Mouse (Mus musculus): Measurements from ENCODE around the gene Wnt3a.
"Not testable (repeated sequence)": the region's sequence is repeated elsewhere in the genome, so short reads cannot be mapped to it uniquely, and the experiment has no call there.

Gene Wnt3a

DNA sequence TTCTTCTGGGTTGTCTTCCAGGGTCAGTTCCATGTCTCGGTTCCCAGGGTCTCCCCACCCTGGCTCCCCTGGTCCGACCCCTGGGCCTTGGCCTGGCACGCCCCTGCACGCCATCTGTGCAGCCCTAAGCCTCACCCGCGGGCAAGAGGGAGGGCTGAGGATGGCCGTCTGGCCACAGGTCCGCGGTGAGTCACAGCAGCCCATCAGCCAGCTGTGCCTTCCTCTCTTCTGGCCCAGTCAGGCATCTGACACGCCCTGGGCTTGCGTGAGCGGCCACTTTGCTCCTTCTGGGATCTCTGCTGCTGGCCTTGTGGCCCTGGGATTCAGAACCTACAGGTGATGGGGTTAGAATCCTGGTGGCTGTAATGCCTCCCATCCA lies 17.6 kb upstream of the Wnt3a start:
- no peak for DNase-seq (ENCODE audit: low read depth, low spot score)

GRCm38 (mm10) chr11:59307422-59308163 lies 17.0 kb upstream of the Wnt3a start:
- peak; percentile 68 for DNase-seq (ENCODE audit: low read depth, low spot score)

DNA sequence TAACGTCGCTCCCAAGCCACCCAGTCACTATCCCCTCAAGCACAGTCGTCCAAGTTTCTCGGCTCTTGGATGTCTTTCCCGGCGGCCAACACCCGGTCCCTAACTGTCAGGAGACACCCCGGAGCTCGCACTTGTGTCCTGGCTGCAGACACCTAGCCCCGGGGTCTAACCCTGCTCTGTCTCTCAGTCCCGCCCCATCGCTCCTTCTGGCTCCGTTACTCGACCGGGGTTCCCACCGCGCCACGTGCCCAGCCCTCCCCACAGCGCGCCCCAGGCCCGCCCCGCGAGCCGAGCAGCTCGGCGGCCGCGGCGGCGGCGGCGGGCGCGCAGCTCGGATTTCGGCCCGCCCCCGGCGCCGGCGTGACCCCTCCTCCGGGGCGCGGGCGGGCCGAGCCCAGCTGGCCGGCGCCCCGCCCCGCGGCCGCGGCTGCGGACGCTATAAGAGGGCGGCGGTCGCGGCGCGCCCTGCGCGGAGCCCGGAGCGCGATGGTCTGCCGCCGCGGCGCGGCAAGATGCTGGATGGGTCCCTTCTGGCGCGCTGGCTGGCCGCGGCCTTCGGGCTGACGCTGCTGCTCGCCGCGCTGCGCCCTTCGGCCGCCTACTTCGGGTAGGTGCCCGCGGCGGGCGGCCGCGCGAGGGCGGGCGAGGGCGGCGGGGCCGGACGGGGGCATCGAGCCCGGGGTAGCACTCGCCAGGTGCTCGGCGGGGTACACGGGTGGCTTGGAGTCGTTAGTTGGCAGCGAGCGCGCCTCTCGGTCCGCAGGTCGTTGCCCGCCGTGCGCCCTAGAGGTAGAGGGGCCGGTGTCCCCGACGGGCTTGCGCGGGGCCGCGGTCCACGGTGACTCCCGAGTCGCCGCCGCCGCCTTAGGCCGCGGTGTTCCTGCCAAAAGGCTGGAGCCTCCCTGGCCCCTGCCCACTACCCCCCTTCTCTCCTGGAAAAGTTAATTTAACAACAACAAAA lies 16.2 kb upstream of the Wnt3a start, which contains the start of gene Wnt9a:
TSS of gene Wnt9a (plus strand) at position 468 of the 961 bp plus-strand sequence.
- DNase-seq (ENCODE audit: low read depth, low spot score) = no peak

DNA sequence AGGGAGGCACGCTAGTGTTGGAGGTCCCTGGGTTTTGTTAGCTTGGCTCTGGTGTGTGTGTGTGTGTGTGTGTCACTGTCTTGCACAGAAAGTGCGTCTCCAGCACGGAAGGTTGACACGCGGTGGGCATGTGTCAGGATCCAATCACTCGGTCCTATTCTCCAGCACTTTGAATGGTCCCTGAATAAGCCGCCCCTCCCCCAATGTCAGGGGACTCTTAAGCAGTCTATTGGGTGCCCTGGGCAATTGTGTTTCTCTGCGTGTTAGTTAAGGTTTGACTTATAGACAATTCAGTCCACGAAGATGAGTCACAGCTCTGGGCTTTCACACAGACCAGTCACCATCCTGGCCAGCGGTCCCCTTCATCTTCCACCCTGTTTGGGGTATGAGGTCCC lies 15.3 kb upstream of the Wnt3a start:
- DNase-seq (ENCODE audit: low read depth, low spot score) = no peak

DNA sequence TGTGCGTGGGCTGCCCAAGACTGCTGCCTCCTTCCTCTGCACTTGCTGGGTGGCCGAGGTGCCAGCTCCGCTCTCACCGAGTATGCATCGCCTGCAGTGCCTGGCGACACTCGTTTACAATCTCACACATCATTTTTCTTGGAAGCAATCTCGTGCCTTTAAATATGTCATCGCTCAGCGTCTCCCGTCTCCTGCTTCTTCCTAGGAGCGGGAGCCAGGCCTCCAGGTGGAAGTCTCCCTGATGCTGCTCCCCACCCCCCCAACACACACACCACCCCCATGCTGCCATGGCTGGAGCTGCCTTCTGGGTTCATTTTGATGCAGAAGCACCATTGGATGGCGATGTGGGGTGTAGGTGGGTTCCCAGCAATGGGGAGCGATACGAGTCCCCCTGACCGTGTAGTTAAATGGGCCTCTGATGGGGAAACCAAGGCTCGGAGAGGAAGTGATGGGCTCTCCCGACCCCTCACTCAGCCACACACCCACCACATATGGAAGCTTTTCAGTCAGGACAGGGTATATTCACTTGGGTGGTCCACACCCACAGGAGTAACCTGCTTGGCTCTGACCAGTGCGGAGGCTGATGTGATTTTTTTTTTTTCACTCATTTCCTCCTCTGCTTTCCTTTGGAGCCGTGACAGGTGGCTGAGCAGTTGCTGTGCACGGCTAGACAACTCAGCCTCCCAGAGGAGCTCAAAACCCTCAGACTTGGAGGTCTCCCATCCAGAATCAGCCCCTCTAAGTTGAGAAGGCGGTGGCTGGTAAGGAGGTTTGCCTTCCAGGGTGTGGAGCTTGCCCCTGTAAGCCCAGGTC lies 14.7 kb upstream of the Wnt3a start:
- DNase-seq (ENCODE audit: low read depth, low spot score) = no peak

- peak; percentile 89 for DNase-seq (ENCODE audit: low read depth, low spot score)
Observed at GRCm38 (mm10) chr11:59302700-59303569, 12.4 kb upstream of the Wnt3a start.

- DNase-seq (ENCODE audit: low read depth, low spot score) = not testable (repeated sequence)
Observed at GRCm38 (mm10) chr11:59301053-59301452, 10.5 kb upstream of the Wnt3a start.

GRCm38 (mm10) chr11:59300185-59300584 lies 9.6 kb upstream of the Wnt3a start:
- DNase-seq (ENCODE audit: low read depth, low spot score) = no peak

DNA sequence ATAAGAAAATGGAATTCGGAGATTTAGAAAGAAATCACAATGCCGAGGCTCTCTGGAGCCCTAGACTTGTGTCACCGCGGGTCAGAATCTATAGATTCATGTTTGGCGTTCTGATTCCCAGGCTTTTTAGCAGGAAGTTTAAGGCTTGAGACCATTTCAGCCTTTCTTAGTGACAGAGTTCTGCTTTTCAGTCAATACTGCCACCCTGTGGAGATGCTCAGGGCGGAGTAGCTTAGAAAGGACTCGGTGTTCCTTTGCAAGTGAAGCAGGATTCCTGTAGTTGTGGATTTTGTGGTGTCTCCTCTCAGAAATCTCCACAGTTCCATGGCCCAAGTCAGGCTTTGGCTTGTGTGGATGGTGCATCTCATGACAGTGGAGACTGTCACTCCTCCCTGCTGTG lies 7.4 kb upstream of the Wnt3a start:
- DNase-seq (ENCODE audit: low read depth, low spot score) = no peak

DNA sequence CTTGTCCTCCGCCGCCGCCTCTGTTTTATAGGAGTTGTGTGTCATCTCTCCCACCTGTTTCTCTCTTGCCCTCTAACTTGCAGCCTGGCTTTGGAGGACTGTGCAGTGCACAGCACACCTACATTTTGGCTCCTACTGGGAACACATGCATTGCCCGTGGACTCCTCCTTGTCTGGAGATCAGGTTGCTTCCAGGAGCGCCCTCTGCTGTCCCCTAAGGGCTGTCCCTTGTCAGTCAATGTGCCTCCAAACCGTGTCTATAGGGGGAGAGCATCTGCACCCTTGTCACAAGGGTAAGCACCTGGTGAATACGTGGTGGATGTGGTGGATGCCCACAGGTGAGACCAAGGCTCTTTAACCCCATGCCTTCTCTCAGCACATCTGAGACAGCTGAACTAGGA lies 3.1 kb upstream of the Wnt3a start:
- DNase-seq (ENCODE audit: low read depth, low spot score) = no peak

DNA sequence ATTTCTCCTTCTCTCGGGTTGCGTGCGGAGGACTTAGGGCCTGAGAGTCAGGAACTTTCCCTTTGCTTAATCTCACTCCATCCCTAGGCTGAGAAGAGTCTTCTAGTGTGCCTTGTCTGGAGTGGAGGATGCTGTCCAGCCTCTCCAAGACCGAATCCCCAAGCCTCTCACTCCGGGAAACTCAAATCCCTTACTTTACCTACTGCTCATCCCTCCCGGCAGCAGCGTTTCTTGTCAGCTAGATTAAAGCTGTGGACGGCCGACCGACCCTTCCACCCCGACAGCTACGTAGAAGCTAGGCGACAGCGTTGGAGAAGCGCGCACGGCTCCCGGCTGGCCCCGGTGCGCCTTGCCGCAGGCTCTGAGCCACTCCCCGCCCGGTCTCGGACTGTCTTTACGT lies 846 bp downstream of the Wnt3a start:
- no peak for DNase-seq (ENCODE audit: low read depth, low spot score)

DNA sequence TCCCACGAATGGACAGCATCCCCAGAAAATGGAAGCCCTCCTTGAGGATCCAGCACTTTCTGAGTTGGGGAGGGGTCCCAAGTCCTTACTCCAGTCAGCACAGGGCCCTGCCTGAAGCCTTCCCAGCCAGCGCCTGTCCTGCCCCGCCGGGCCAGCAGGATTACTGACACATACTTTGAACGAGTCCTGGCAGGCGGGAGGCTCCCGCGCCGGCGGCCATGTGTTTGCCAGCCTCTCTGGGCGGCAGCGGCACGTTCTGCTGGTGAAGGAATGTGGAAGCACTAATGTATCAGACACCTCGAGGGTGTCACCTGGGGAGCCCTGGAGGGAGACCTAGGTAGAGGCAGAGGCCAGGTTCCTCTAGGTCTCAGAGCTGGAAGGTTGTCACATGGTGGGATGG lies 6.4 kb downstream of the Wnt3a start:
- DNase-seq (ENCODE audit: low read depth, low spot score) = no peak

- no peak for DNase-seq (ENCODE audit: low read depth, low spot score)
Observed at GRCm38 (mm10) chr11:59282933-59283332, 7.6 kb downstream of the Wnt3a start.

- DNase-seq (ENCODE audit: low read depth, low spot score) = no peak
Observed at GRCm38 (mm10) chr11:59282111-59282510, 8.4 kb downstream of the Wnt3a start.

DNA sequence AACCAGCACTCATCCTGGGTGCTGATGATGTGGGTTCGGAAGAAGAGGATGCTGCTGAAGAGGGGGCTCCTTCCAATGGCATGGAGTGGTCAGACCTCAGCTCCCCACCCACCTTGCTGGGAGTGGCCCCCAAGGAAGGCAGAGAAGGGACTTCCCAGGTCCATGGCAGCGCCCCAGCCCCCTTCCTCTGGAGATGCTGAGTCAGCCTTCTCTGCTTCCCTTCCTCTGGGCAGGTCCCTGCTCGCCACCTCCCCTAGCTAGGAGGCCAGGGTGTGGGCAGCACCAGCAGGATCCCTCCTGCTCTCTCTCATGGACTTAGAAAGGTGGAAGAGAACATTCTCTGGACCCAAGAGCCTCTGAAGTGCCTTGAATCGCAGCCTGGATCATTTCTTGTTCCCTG lies 12.5 kb downstream of the Wnt3a start:
- DNase-seq (ENCODE audit: low read depth, low spot score) = no peak

- no peak for DNase-seq (ENCODE audit: low read depth, low spot score)
Observed at GRCm38 (mm10) chr11:59276877-59277276, 13.7 kb downstream of the Wnt3a start.

- DNase-seq (ENCODE audit: low read depth, low spot score) = no peak
Observed at GRCm38 (mm10) chr11:59274184-59274583, 16.4 kb downstream of the Wnt3a start.

DNA sequence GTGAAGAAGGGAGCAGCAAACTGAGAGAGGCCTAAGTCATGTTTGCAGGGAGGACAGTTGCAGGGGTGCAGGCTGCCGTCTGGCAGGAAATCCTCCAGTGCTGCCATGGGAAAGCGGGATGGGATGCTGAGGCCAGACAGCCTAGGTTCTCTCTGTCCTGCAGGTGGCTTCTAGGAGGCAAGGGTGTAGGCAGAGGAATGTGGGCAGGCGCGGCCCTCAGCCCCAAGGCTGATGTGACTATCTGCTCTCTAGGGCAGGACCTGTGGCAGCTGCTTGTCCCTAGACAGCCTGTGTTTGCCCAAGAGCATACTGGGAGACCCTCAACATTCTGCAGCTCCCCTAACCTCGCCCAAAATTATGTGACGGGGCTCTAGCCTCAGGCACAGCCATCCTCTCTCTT lies 23.8 kb downstream of the Wnt3a start:
- DNase-seq (ENCODE audit: low read depth, low spot score) = no peak

DNA sequence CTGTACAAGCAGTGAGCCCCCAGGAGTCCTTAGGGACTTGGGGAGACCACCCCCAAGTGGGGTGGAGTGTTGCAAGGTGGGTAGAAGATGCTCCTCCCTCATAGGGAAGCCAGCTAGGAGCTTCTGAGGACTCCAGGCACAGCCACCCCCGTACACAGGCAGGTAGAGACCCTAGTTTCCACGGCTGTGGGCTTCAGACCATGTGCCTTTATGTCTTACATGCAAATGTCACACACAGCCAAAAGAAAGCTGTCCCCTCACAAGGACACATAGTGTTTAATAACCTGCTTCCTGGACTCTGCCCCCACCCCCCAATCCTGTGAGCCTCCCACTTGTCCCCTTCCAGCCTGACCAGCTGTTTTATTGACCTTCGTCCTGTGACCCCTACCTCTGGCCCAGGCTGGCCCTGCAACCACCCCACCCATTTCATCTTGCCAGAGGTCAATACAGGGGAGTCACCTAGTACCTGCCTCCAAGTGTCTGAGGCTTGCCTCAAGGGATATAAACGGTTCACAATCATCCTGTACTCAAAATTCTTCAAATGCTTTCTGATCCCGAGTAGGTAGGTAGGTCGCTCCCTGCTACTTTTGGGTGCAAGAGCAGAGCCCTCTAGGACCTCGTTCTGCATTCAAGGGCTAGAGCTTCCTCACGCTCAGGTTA lies 25.3 kb downstream of the Wnt3a start:
- DNase-seq (ENCODE audit: low read depth, low spot score) = no peak

DNA sequence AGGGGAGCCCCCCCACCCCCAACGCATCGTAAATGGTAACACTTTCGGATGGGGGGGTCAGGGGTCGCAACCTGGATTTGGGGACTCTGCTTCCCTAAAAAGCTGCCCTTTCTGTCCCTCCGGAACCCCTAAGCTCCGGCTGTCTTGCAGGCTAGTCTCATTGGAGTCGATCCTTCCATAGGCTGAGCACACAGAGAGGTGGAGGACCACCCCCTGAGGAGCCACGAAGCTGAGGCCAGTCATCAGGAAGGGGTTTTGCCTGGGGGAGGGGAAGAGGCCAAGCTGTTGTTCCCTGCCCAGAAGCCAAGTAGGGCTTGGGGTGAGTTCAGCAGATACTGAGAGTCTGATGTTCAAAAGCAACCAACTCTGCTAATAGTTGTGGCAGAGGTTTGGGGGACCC lies 26.0 kb downstream of the Wnt3a start:
- no peak for DNase-seq (ENCODE audit: low read depth, low spot score)

Data from skeletal muscle tissue, adult 2 months (tissue).